Mouse (Mus musculus) heart, embryonic 10.5 days (tissue): ENCODE data around the gene Ushbp1. TPM values are rescaled to one million over a fixed set of nuclear protein-coding genes. Genes with fewer than 3 reads are reported as not detected.

Source experiments
- DNase-seq: peaks from one replicate; pipeline ENCODE4 v3.0.0-alpha.2; 2017; ENCODE audit warnings: low spot score
- H3K27ac ChIP-seq: fragments of 300-500 bp; sonication (generic); 2 replicates; pipeline ENCODE4 v1.5.1; 2016; ENCODE audit warnings: mild to moderate bottlenecking
- H3K27me3 ChIP-seq: fragments of 300-500 bp; sonication (generic); 2 replicates; pipeline ENCODE4 v1.6.1; 2016; ENCODE audit warnings: mild to moderate bottlenecking; ENCODE audit not compliant: poor library complexity, insufficient read depth, severe bottlenecking
- H3K36me3 ChIP-seq: fragments of 300-500 bp; sonication (generic); 2 replicates; pipeline ENCODE4 v1.6.1; 2016; ENCODE audit warnings: mild to moderate bottlenecking, moderate library complexity
- H3K4me1 ChIP-seq: fragments of 300-500 bp; sonication (generic); 2 replicates; pipeline ENCODE4 v1.6.1; 2016; ENCODE audit warnings: mild to moderate bottlenecking
- H3K4me3 ChIP-seq: fragments of 300-500 bp; sonication (generic); 2 replicates; pipeline ENCODE4 v1.5.1; 2016; ENCODE audit warnings: mild to moderate bottlenecking, moderate library complexity
- H3K9me3 ChIP-seq: fragments of 300-500 bp; sonication (generic); 2 replicates; pipeline ENCODE4 v1.6.1; 2016; ENCODE audit warnings: mild to moderate bottlenecking, moderate library complexity
- WGBS: fragments of 180-500 bp; shearing (Covaris S2); methylation state at CpG from one replicate; pipeline ENCODE4 v1.1.7; 2016; 5-methylcytosine and 5-hydroxymethylcytosine counted together
- polyA plus RNA-seq: library from polyadenylated mRNA; unstranded; fragments of >200 nt; fragmentation: Nextera tagmentation; extraction: Ambion mirVana; gene quantifications from 2 replicates; pipeline ENCODE4 v1.2.1, GENCODE M21; 2016

The Ushbp1 gene
- polyA plus RNA-seq, 1 experiment from 2014 or later, result 7.9 TPM

GRCm38 (mm10) chr8:71374616-71375206, 20.9 kb downstream of the Ushbp1 start:
- peaks cover 57% of the 10 kb centered on the region for H3K36me3 ChIP-seq
- DNase-seq, result no peak

DNA sequence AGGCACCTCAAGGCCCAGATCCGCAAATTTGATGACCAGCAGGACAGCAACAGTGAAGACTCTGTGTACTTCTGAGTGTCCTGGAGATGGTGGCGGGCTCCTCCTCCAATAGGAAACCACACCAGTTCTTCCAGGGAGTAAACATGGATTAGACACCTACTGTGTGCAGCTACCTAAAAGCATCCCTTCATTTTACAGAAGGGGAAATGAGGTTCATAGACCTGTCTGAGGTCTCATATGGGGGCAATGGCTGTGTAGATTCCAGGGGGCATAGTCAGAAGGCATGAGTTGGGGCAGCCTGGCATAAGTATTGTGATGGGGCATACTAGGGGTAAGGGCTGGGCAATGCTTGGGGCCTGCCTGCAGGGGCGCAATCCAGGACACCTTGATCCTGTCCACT, 22.6 kb downstream of the Ushbp1 start:
- 82% methylated on average over 3 of the region's 3 CpGs for WGBS
- no peaks in the 10 kb centered on the region for H3K27me3 ChIP-seq

More at GRCm38 (mm10) chr8:71374616-71375206, 20.9 kb downstream of the Ushbp1 start:
- Histone ChIP-seq H3K9me3 (no peaks in the 10 kb centered on the region), H3K4me3 (no peak overlapping the region), H3K27me3 (no peaks in the 10 kb centered on the region), H3K4me1 (peaks cover 52% of the 10 kb centered on the region), H3K27ac (no peak overlapping the region)
- whole genome bisulfite sequencing, result 74% methylated on average over 17 of the region's 17 CpGs

GRCm38 (mm10) chr8:71372427-71372826, 23.2 kb downstream of the Ushbp1 start:
- Histone ChIP-seq H3K36me3 (peaks cover 51% of the 10 kb centered on the region), H3K27me3 (no peaks in the 10 kb centered on the region), H3K9me3 (no peaks in the 10 kb centered on the region), H3K27ac (peak overlapping the region; percentile 18; the same call in 1 of the 2 replicates), H3K4me3 (no peak overlapping the region), H3K4me1 (peaks cover 57% of the 10 kb centered on the region)
- DNase-seq, result no peak
- WGBS, result 84% methylated on average over 12 of the region's 12 CpGs

More for the DNA sequence above, 22.6 kb downstream of the Ushbp1 start:
- peaks cover 56% of the 10 kb centered on the region for H3K36me3 ChIP-seq
- DNase-seq, result no peak
- H3K9me3 ChIP-seq, result no peaks in the 10 kb centered on the region
- H3K27ac ChIP-seq, result no peak overlapping the region
- no peak overlapping the region for H3K4me3 ChIP-seq
- peaks cover 52% of the 10 kb centered on the region for H3K4me1 ChIP-seq

DNA sequence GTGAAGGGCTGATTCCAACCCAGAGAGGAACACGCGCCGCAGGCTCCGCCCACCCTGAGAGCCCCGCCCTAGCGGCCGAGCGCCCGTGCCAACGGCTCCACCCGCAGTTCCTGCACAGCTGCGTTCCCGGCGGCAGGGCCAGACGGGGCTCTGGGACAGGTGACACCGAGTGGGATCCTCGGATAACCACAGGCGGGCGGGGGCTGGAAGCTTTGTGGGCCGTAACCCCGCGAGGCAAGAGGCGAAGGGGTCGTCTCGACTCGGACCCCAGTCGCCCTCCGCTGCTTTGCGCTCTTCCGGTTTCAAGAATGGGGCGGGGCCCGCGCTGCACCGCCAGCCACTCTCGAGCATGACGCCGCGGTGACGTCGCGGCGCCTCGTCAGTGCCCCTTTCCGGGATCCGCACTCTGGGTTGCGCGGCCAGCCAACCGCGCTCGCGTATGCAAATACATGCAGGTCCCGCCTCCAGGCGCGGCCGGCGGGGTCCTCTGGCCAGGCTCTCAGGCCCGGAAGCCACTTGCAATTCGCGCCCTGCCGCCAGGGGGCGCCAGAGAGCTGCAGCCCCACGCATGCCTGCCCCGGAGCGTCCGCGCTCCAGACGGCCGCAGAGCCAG, 24.3 kb downstream of the Ushbp1 start, which contains the start of gene Ocel1:
Gene Ocel1, plus strand, starts transcription at position 63 of the 613 bp plus-strand sequence.
- H3K9me3 ChIP-seq, result no peaks in the 10 kb centered on the region
- WGBS, result 1% methylated on average over 68 of the region's 68 CpGs
- H3K27me3 ChIP-seq, result no peaks in the 10 kb centered on the region
- peak within 1 kb of the TSS; percentile 88 for H3K27ac ChIP-seq
- peak; percentile 98 for DNase-seq
- H3K4me1 ChIP-seq, result peaks cover 53% of the 10 kb centered on the region
- H3K36me3 ChIP-seq, result peaks cover 43% of the 10 kb centered on the region
- H3K4me3 ChIP-seq, result peak within 1 kb of the TSS; percentile 77

GRCm38 (mm10) chr8:71370711-71371235, 24.8 kb downstream of the Ushbp1 start:
- DNase-seq, result no peak
- Histone ChIP-seq H3K4me1 (peaks cover 50% of the 10 kb centered on the region), H3K27ac (peak overlapping the region; percentile 88; the same call in 1 of the 2 replicates), H3K36me3 (peaks cover 43% of the 10 kb centered on the region), H3K4me3 (peak overlapping the region; percentile 77), H3K9me3 (no peaks in the 10 kb centered on the region), H3K27me3 (no peaks in the 10 kb centered on the region)
- 26% methylated on average over 5 of the region's 5 CpGs for WGBS

DNA sequence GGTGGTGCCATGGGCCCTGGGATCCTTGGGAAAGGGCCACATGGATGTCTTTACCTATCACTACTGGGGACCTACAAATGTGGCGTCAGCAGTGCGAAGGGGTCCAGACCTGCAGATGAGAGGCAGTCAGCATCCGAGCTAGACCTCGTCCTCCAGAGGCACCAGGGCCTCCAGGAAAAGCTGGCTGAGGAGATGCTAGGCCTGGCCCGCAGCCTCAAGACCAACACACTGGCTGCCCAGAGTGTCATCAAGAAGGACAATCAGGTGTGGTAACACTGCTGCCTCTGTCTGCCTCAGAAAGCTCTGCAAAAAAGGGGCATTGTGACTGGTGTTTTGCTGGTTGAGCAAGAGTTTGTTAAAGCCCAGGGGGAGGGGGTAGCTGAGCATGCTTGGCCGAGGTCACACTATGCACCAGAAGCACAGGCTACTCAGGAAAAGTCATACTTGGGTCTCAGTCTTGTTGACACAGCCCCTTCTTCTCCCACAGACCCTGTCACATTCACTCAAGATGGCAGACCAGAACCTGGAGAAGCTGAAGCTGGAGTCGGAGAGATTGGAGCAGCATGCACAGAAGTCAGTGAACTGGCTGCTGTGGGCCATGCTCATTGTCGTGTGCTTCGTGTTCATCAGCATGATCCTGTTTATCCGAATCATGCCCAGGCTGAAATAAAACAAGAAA, 26.4 kb downstream of the Ushbp1 start:
- Histone ChIP-seq H3K27me3 (no peaks in the 10 kb centered on the region), H3K27ac (peak overlapping the region; percentile 93), H3K9me3 (no peaks in the 10 kb centered on the region), H3K4me1 (peaks cover 36% of the 10 kb centered on the region), H3K4me3 (no peak overlapping the region), H3K36me3 (peaks cover 29% of the 10 kb centered on the region)
- no peak for DNase-seq
- 93% methylated on average over 10 of the region's 10 CpGs for WGBS

- no peaks in the 10 kb centered on the region for H3K9me3 ChIP-seq
- peaks cover 36% of the 10 kb centered on the region for H3K4me1 ChIP-seq
- H3K27ac ChIP-seq, result peak overlapping the region; percentile 93
- H3K27me3 ChIP-seq, result no peaks in the 10 kb centered on the region
- no peak for DNase-seq
- peak overlapping the region; percentile 27 for H3K4me3 ChIP-seq
- H3K36me3 ChIP-seq, result peaks cover 21% of the 10 kb centered on the region
Observed at GRCm38 (mm10) chr8:71368366-71368765, 27.2 kb downstream of the Ushbp1 start.

GRCm38 (mm10) chr8:71367529-71368176, 27.9 kb downstream of the Ushbp1 start:
- Histone ChIP-seq H3K27me3 (no peaks in the 10 kb centered on the region), H3K9me3 (no peaks in the 10 kb centered on the region), H3K36me3 (peaks cover 15% of the 10 kb centered on the region), H3K27ac (peak overlapping the region; percentile 93), H3K4me3 (peak overlapping the region; percentile 71), H3K4me1 (peaks cover 36% of the 10 kb centered on the region)
- 45% methylated on average over 17 of the region's 17 CpGs for WGBS
- DNase-seq, result no peak

DNA sequence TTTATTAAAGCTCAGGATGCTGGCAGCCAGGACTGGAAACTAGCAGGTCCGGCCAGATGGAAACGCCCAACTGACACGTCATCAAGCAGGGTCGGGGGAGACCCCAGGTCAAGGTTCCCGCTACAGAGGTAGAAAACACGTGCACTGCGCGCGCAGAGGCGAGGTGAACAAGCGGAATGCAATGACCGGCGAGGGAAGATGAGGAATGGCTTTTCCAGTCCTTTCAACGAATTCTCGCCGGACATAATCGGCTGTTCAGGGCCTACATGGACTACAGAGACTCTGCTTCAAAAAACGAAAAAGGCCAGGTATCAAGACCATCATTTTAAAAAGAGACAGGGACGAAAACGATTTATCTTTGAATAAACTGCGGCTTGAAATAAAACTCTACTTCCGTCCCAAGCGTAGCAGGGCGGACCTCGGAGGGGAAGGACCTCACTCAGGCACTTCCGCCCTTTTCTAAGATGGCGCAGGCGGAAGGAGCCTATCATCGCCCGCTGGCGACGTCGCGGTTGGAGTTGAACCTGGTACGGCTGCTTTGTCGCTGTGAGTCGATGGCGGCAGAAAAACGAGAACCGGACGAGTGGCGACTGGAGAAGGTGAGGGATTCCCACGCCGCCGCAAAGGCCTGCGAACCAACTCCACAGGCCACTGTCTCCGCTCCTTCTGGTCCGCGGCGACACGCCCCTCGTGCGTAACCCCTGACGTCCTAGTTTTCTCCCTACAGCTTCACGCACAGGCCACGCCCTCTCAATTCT, 28.7 kb downstream of the Ushbp1 start, which contains the start of gene Use1:
Gene Use1, plus strand, starts transcription at position 78 of the 758 bp plus-strand sequence.
- Histone ChIP-seq H3K9me3 (no peaks in the 10 kb centered on the region), H3K27me3 (no peaks in the 10 kb centered on the region), H3K36me3 (peaks cover 15% of the 10 kb centered on the region), H3K4me3 (peak within 1 kb of the TSS; percentile 71), H3K4me1 (peaks cover 36% of the 10 kb centered on the region), H3K27ac (peak within 1 kb of the TSS; percentile 93)
- peak; percentile 98 for DNase-seq
- WGBS, result under 1% methylated on average over 56 of the region's 56 CpGs

- Histone ChIP-seq H3K4me1 (no peaks in the 10 kb centered on the region), H3K36me3 (peaks cover 81% of the 10 kb centered on the region), H3K4me3 (no peak overlapping the region), H3K27me3 (no peaks in the 10 kb centered on the region), H3K9me3 (no peaks in the 10 kb centered on the region), H3K27ac (no peak overlapping the region)
- no peak for DNase-seq
- WGBS, result 84% methylated on average over 3 of the region's 3 CpGs
Observed at GRCm38 (mm10) chr8:71358026-71358425, 37.6 kb downstream of the Ushbp1 start.

- peaks cover 100% of the 10 kb centered on the region for H3K36me3 ChIP-seq
Observed at GRCm38 (mm10) chr8:71351520-71351919, 44.1 kb downstream of the Ushbp1 start.

DNA sequence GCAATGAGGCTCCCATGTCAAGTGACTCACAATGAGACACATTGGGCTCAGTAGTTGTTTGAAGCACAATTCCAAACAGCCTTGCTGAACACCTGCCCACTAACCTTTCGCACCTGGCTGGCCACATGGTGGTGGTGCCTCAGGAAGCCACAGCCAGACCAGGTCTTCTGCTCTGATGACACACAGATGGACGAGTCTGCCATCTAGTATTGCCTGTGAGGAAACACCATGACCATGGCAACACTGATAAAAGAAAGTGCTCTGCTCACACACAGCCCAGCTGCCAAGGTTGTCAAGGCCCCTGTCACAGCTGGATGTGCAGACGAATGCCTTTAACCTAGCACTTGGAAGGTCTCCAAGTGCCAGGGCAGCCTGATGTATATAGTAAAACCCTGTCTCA, 44.5 kb downstream of the Ushbp1 start:
- Histone ChIP-seq H3K4me3 (no peak overlapping the region), H3K4me1 (no peaks in the 10 kb centered on the region), H3K9me3 (no peaks in the 10 kb centered on the region), H3K36me3 (peaks cover 100% of the 10 kb centered on the region), H3K27ac (no peak overlapping the region), H3K27me3 (no peaks in the 10 kb centered on the region)
- DNase-seq, result no peak
- WGBS, result 68% methylated on average over 3 of the region's 3 CpGs

More at GRCm38 (mm10) chr8:71351520-71351919, 44.1 kb downstream of the Ushbp1 start:
- H3K27ac ChIP-seq, result no peak overlapping the region
- no peak overlapping the region for H3K4me3 ChIP-seq
- no peaks in the 10 kb centered on the region for H3K27me3 ChIP-seq
- no peaks in the 10 kb centered on the region for H3K4me1 ChIP-seq
- WGBS, result 85% methylated on average over 1 of the region's 1 CpGs
- no peaks in the 10 kb centered on the region for H3K9me3 ChIP-seq
- DNase-seq, result no peak
